Mouse (Mus musculus) erythroid progenitor cell, adult 5-6 weeks (primary cell): ENCODE results near the gene Pla1a. TPM values are rescaled to one million over a fixed set of nuclear protein-coding genes. Genes with fewer than 3 reads are reported as not detected.
"Not testable (repeated sequence)": the region's sequence is repeated elsewhere in the genome, so short reads cannot be mapped to it uniquely, and the experiment has no call there.

Experiments used
- ATAC-seq: replicated peaks from 2 replicates; pipeline ENCODE4 v1.8.0; 2016; ENCODE audit warnings: moderate number of reproducible peaks, mild to moderate bottlenecking, moderate TSS enrichment, inconsistent platforms; ENCODE audit not compliant: poor library complexity, low FRiP score, severe bottlenecking
- total RNA-seq, 2 experiments: library from RNA; stranded (forward) in 1 of 2; stranded (reverse) in 1 of 2; fragments of 150-400 nt in 1 of 2; fragments of 186-747, 209-891 nt in 1 of 2; gene quantifications; 2 replicates each; pipeline versions ENCODE4 v1.2.3 to v1.2.4; 2015 to 2017; ENCODE audit warnings: low replicate concordance in 2 of 2

Gene Pla1a
- total RNA-seq, 2 experiments from 2014 or later: not detected

GRCm38 (mm10) chr16:38461749-38462148 is 28.8 kb upstream of the Pla1a start:
- ATAC-seq: no peak

DNA sequence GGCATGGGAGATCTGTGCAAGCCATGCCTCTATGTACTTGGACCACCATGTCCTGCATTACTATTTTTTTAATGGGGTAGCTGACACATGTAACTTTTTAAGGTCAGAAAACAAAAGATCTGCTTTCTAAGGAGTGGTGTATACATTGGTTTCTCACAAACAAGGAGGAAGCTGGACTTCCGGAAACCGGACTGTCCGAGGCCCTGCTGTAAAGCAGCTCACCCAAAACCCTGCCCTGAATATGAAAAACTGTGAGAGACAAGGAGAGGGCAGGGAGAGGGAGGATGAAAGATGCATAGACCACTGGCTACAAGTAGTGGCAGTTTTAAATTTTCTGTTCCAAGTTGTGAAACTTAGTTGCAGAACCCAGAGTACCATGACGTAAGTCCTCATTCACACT is 27.0 kb upstream of the Pla1a start:
- ATAC-seq: no peak

- no peak for ATAC-seq
These were observed 25.8 kb upstream of the Pla1a start for GRCm38 (mm10) chr16:38458600-38459280.

DNA sequence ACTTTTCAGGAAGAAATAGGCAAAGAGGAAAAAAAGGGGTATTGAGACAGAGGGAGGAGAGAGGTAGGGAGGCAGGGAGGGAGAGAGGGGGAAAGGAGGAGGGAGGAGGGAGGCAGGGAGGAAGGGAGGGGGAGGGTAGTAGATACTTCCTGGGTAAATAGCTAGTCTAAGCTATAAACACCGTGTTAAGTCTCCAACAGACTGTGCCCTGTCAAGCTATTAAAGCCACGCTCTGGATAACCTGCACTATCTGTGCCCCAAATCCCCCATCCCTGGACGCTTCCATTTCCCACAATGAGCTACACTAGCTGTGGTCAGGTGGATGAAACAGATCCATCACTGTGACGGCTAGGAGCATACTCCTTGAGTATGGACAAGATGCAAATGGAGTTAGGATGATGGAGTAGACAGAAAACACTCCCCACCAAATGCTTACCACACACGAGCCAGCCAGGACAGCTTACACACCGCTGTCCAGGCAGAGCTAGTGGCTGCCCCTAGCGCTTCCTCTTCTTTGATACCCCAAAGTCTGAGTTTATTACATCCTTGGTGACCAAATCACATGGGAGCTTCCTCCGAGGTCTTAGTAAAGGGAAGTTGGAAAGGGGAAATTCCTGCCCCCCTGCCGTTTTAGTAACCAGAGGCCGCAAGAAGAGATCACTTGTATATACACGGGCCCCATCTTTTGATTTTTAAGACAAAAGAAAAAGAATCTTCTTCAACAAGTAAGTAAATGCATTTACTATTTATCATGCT is 24.0 kb upstream of the Pla1a start:
- no peak for ATAC-seq

DNA sequence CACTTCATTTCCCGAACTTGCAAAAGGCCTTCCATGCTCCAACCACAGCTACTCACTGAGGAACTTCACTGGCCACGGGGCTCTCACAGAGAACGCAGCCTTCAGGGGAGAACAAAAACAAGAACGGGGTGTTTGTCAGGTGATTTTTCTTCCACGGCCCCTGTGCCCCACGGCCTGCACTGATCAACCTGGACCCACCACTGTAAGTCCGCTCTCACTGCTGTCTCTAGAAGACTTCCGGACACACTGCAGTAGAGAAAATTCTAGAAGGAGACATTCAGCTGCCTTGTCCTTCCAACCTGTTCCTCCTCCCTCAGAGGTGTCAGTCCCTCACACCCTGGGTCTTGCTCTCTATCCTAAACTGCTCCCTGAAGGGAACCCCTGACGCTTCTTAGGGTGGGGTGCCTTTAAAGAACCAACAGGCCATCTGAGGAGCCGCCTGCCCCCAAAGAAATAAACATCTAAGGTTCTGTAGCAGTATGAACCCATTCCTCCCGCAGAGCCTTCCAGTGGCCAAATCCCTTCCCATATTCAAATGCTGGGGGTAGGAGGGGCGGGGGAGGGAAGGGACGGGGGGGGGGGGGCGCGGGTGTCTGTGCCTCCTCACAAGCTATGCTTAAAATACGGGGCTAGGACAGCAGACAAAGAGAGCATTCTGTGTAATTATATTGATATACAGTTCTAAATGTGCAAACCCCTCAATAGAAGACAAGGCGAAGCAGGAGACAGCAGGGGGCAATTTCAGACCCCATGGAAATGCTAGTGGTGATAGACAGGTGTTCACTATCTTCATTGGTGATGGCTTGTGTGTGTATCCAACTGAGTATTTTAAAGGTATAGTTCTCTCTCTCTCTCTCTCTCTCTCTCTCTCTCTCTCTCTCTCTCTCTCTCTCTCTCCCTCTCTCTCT is 22.8 kb upstream of the Pla1a start, which contains the start of gene Cd80:
Gene Cd80, plus strand, starts transcription at position 51 of the 908 bp plus-strand sequence.
- ATAC-seq: no peak

- ATAC-seq: no peak
These were observed 21.7 kb upstream of the Pla1a start for GRCm38 (mm10) chr16:38454533-38455254.

GRCm38 (mm10) chr16:38453952-38454351 is 21.0 kb upstream of the Pla1a start:
- no peak for ATAC-seq

DNA sequence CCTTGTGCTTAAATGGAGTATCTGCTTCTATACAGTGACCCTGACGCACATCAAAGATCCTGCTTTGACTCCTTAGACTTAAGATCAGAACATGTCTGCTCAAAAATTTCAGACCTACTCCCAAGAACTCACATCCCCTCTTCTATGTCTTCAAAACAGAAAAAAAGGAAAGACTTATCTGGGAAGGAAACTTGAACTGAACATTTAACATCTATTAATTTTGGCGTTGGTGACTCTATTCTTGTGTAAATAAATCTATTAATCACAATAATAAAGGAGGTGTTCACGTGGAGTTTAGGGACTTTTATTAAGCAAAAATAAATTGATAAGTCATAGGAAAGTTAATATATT is 20.2 kb upstream of the Pla1a start:
- no peak for ATAC-seq

DNA sequence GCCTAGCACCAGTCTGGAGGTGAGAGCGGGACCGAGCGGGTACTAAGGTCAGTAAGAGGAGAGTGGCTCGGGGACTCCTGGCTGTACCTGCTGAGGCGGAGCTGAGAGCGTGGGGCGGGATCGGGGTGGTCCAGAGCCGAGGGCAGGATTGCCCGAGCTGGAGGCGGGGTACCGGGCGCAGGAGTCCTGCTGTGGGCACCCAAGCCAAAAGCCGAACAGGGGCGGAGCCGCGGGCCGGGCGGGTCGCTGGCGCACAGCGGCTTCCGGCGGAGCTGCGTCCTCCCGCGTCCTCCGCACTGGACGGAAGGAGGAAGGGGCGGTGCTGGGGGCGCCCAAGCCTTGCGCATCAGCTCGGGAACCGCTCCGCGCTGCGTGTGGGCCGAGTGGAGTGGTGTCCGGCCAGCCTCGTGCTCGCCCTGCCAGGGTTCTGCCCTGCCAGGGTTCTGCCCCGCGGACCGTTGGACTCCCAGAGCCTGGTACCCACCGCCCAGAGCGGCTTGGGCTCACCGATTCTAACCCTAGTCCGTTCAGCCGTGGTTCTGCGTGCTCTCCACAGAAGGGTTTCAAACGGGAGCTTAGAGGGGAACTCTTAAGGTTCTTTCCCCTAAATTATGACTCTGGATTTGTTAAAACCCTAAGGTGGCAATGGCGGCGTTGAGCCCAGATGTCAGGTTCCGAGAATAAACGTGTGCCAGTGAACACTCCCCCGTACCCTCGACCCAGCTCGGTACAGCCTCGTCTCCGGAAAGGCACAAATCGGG is 19.7 kb upstream of the Pla1a start, which contains the start of gene Adprh:
Gene Adprh, minus strand, starts transcription at position 262 of the 761 bp plus-strand sequence.
- peak; percentile 94 for ATAC-seq

- no peak for ATAC-seq
These were observed 18.7 kb upstream of the Pla1a start for GRCm38 (mm10) chr16:38451421-38452205.

DNA sequence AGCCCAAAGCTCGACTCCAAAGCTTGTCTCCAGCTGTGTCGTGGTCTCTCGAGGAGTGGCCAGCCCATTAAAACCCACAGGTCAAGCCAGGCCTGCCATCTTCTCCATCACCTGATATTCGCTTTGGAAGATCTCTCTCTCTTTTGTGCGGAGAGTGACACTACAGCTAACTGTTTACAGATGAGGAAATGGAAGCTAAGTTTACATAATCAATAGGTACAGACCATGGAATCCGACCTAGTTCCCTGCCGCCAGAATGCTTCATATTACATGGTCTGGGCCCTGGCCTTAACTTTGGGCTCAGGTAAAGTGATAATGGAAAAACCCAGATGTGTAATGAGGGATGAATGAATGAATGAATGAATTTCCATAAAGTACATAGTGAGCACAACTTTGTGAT is 17.8 kb upstream of the Pla1a start:
- ATAC-seq: no peak

GRCm38 (mm10) chr16:38448458-38448857 is 15.5 kb upstream of the Pla1a start:
- no peak for ATAC-seq

DNA sequence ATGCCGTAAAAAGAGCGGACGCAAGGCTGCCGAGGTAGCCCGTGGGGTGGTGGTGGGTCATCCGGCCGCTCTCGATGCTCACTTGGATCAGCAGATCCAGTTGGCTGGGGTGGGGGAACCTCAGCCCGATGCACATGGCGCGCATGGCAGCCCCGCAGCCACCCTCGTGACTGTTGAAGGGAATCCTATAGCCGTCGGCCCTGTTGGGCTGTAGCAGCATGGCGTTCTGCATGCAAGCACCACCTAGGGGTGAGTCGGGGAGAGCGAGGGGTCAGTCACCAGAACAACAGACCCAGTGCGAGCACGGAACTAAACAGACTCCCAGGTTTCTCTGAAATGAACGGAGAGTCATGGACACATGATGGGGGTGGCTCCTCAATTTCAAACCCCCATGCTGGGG is 14.4 kb upstream of the Pla1a start:
- ATAC-seq: no peak

GRCm38 (mm10) chr16:38446141-38446540 is 13.2 kb upstream of the Pla1a start:
- not testable (repeated sequence) for ATAC-seq

GRCm38 (mm10) chr16:38445576-38445975 is 12.6 kb upstream of the Pla1a start:
- no peak for ATAC-seq

GRCm38 (mm10) chr16:38445046-38445445 is 12.1 kb upstream of the Pla1a start:
- no peak for ATAC-seq

- ATAC-seq: no peak
These were observed 10.9 kb upstream of the Pla1a start for GRCm38 (mm10) chr16:38443721-38444464.

DNA sequence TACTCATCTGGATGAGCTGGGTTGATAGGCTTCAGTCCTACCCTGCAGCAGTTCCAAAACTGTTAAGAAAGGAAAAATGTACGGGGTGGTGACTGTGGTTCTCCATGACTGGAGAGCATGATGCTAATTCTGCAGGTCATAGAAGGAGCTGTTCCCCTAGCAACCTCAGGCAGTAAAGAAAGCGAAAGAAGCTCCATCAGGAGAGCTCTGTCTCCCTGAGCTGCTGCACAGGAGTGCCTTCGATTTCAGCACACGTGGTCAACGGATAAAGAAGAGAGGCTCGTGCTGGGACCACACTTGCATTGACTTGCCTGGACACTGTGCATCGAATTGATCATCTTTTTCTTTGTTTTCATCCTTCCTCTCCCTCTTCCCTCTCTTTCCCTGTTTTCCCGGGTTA is 9.3 kb upstream of the Pla1a start:
- ATAC-seq: no peak
